Mouse (Mus musculus) left cerebral cortex, adult 2 months (tissue): ENCODE data around the gene Gkn3. TPM values are rescaled to one million over a fixed set of nuclear protein-coding genes. Genes with fewer than 3 reads are reported as not detected.

Source experiments
- DNase-seq, 2 experiments: peaks; one replicate each; pipeline ENCODE4 v3.0.0; 2021 to 2022; ENCODE audit warnings: low spot score in 2 of 2, mixed read lengths in 1 of 2; ENCODE audit errors: extremely low spot score in 1 of 2
- H3K27ac ChIP-seq: fragments of 200-600 bp; 2 replicates; pipeline ENCODE4 v1.8.1; 2022
- H3K4me3 ChIP-seq: fragments of 200-600 bp; 2 replicates; pipeline ENCODE4 v1.8.1; 2022
- CTCF ChIP-seq: fragments of 200-600 bp; IDR thresholded peaks from 2 replicates; pipeline ENCODE4 v1.8.1; 2022; ENCODE audit warnings: antibody characterized with exemption, mild to moderate bottlenecking, moderate library complexity
- intact Hi-C: fragments of 180-260 bp; cut with DNase I; formaldehyde crosslinking; loops from one replicate; pipeline ENCODE4 v1.15.1; 2025
- long read RNA-seq, 2 experiments: library from polyadenylated mRNA; stranded (forward); transcript quantifications; one replicate each; pipeline ENCODE4 v2.0.0; 2021; ENCODE audit warnings: borderline mapping rate in 2 of 2
- total RNA-seq, 2 experiments: library from RNA; stranded (reverse); gene quantifications; 2 replicates each; pipeline ENCODE4 v1.2.3; 2021

Gkn3 gene
- 1 to 10 TPM; 2.5 to 4.9 TPM for total RNA-seq
- long read RNA-seq, experiment 1, partial matches to known transcripts: 0 of 2 reads
- long read RNA-seq, experiment 1, other reads (novel, unspliced or antisense): 0 of 2 reads
- long read RNA-seq, experiment 2, partial matches to known transcripts: 1 of 3 reads
- long read RNA-seq, experiment 2, other reads (novel, unspliced or antisense): 0 of 3 reads

GRCm38 (mm10) chr6:87388877-87389276 lies at the start of gene Gkn3:
Gene Gkn3, minus strand, starts transcription at chr6:87388935.
- intact Hi-C loops: no loop called here
- TF ChIP-seq CTCF: no peak
- no peak for DNase-seq
- H3K27ac ChIP-seq: no peak within 1 kb of the TSS
- no peak within 1 kb of the TSS for H3K4me3 ChIP-seq

- Histone ChIP-seq H3K27ac (no peak overlapping the region), H3K4me3 (no peak overlapping the region)
- TF ChIP-seq CTCF: no peak
- DNase-seq: no peak
- intact Hi-C loops: no loop called here
Measured at GRCm38 (mm10) chr6:87436745-87437144, 48.0 kb upstream of the Gkn3 start.

- no peak for TF ChIP-seq CTCF
- Histone ChIP-seq H3K4me3 (no peak overlapping the region), H3K27ac (no peak overlapping the region)
- DNase-seq: no peak
- intact Hi-C loops: no loop called here
Measured at GRCm38 (mm10) chr6:87435791-87436190, 47.1 kb upstream of the Gkn3 start.

- no peak for DNase-seq
- no peak within 1 kb of the TSS for H3K27ac ChIP-seq
Measured at GRCm38 (mm10) chr6:87428487-87429044, 39.8 kb upstream of the Gkn3 start, which contains the start of gene Bmp10. Gene Bmp10, plus strand, starts transcription at chr6:87428994.

GRCm38 (mm10) chr6:87427616-87428015 lies 38.9 kb upstream of the Gkn3 start:
- Histone ChIP-seq H3K4me3 (no peak overlapping the region), H3K27ac (no peak overlapping the region)
- TF ChIP-seq CTCF: no peak
- DNase-seq: no peak
- intact Hi-C loops: no loop called here

More at GRCm38 (mm10) chr6:87428487-87429044, 39.8 kb upstream of the Gkn3 start, which contains the start of gene Bmp10:
- H3K4me3 ChIP-seq: no peak within 1 kb of the TSS
- intact Hi-C loops: no loop called here
- TF ChIP-seq CTCF: no peak

GRCm38 (mm10) chr6:87426954-87427353 lies 38.2 kb upstream of the Gkn3 start:
- Histone ChIP-seq H3K27ac (no peak overlapping the region), H3K4me3 (no peak overlapping the region)
- intact Hi-C loops: no loop called here
- no peak for TF ChIP-seq CTCF
- no peak for DNase-seq

GRCm38 (mm10) chr6:87424037-87424816 lies 35.5 kb upstream of the Gkn3 start:
- peak overlapping the region; percentile 29 for H3K4me3 ChIP-seq
- H3K27ac ChIP-seq: no peak overlapping the region
- peak; percentile 2 for TF ChIP-seq CTCF
- no peak for DNase-seq
- intact Hi-C loops: no loop called here

GRCm38 (mm10) chr6:87422304-87422703 lies 33.6 kb upstream of the Gkn3 start:
- no peak overlapping the region for H3K4me3 ChIP-seq
- H3K27ac ChIP-seq: no peak overlapping the region
- DNase-seq: no peak
- intact Hi-C loops: no loop called here
- TF ChIP-seq CTCF: no peak

GRCm38 (mm10) chr6:87412011-87412410 lies 23.3 kb upstream of the Gkn3 start:
- no peak overlapping the region for H3K4me3 ChIP-seq
- intact Hi-C loops: no loop called here
- H3K27ac ChIP-seq: no peak overlapping the region
- no peak for DNase-seq
- TF ChIP-seq CTCF: no peak

- DNase-seq: no peak
- H3K27ac ChIP-seq: no peak overlapping the region
- intact Hi-C loops: no loop called here
- no peak overlapping the region for H3K4me3 ChIP-seq
- TF ChIP-seq CTCF: no peak
Measured at GRCm38 (mm10) chr6:87401456-87401855, 12.7 kb upstream of the Gkn3 start.

- no peak for TF ChIP-seq CTCF
- Histone ChIP-seq H3K4me3 (no peak overlapping the region), H3K27ac (no peak overlapping the region)
- intact Hi-C loops: loop anchor here (5.0 kb wide), 2 partner anchors 122 to 272 kb away; partner anchors contain the start of gene Aplf
- DNase-seq: no peak
Measured at GRCm38 (mm10) chr6:87399886-87400566, 11.3 kb upstream of the Gkn3 start.

- peak; percentile 94 for TF ChIP-seq CTCF
- intact Hi-C loops: loop anchor here (5.0 kb wide), 2 partner anchors 123 to 273 kb away; partner anchors contain the start of gene Aplf
- Histone ChIP-seq H3K27ac (no peak overlapping the region), H3K4me3 (no peak overlapping the region)
- DNase-seq: peak; percentile 62 to 76
Measured at GRCm38 (mm10) chr6:87399137-87399536, 10.4 kb upstream of the Gkn3 start.
